Mouse (Mus musculus) spleen, postnatal 36 days (tissue): ENCODE measurements around the gene Fgf18.

Source experiments
- DNase-seq, 2 experiments: peaks; one replicate each; pipeline ENCODE4 v3.0.0; 2022; ENCODE audit warnings: low spot score in 2 of 2, mixed read lengths in 1 of 2

Gene Fgf18

DNA sequence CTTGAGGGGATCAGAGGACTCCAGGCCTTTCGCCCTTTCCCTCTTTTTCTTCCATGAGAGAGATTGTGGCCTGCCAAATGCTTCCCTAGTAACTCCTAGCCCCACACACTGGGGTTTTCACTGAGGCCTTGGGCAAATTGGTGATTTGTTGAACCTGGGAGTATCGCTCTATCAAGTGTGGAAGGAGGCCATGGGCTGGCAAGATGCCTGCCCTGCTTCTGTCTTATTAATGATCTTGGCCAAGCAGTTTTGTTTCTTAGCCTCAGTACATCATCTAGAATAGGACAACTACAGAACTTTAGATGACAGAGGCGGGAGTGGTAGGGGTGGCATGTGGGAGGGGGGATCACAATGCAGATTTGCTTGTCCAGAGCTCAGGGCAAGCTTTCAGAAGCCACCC lies 31.4 kb downstream of the Fgf18 start:
- no peak for DNase-seq

DNA sequence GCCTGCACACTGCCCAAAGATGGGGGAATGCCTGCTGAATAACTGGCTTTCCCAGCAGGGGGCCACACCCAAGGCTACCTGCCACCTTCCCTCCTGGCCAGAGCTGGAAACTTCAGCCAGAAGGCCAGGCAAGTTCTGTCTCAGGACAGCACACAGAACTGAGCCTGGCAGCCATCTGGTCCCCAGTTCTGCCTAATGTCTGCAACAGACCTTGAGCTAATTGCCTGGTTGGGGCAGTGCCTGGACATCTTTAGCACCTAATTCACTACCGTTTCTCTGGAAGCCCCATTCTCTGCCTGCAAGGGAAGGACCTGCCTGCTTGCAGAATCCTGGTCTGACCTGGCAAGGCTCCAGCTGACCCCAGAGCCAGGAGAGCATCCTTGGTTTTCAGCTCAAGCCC lies 34.8 kb downstream of the Fgf18 start:
- DNase-seq, result no peak

- no peak for DNase-seq
Measured at GRCm38 (mm10) chr11:33110111-33110510, 37.1 kb downstream of the Fgf18 start.

GRCm38 (mm10) chr11:33107540-33107939 lies 39.7 kb downstream of the Fgf18 start:
- DNase-seq, result no peak

DNA sequence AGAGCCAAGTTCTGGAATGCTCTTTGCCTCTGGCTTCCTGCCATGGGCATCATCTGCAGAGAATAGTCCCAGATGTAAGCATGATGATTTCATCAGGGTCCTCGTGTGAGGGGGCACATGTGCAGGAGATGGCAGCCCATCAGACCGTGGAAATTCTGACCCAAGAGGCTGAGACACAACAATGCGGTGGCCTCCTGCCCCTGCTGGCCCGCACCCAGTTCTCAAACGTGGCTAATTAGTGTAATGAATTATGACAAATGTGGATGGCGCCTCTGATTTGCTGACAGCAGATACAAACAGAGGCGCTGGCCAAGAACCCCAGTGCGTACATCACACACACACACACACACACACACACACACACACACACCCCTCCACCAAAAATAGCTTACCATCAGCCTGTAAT lies 42.3 kb downstream of the Fgf18 start:
- DNase-seq, result no peak

- no peak for DNase-seq
Measured at GRCm38 (mm10) chr11:33103291-33103943, 43.8 kb downstream of the Fgf18 start.

GRCm38 (mm10) chr11:33100027-33100507 lies 47.1 kb downstream of the Fgf18 start:
- no peak for DNase-seq

DNA sequence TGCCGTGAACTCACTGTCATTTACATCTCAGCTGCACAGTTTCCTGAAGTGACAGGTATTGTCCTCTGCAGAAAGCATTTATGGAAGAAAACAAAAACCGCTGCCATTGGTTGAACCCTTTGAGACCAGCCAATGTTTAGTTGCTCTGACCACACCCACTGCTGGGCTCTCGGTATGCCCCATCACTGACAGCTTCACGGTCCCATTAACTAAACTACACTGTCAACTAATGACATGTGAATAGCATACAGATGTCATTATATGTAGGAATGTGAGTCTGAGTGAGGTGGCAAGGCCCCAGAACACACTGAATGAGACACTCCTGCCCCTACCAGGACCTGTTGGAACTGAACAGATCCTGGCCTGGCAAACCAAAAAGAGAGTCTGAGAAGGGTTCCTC lies 47.8 kb downstream of the Fgf18 start:
- DNase-seq, result no peak

GRCm38 (mm10) chr11:33098446-33098845 lies 48.8 kb downstream of the Fgf18 start:
- no peak for DNase-seq

- DNase-seq, result peak in 1 of 2 experiments; percentile 5
Measured at GRCm38 (mm10) chr11:33097855-33098254, 49.3 kb downstream of the Fgf18 start.

- no peak for DNase-seq
Measured at GRCm38 (mm10) chr11:33089856-33090255, 57.3 kb downstream of the Fgf18 start.

DNA sequence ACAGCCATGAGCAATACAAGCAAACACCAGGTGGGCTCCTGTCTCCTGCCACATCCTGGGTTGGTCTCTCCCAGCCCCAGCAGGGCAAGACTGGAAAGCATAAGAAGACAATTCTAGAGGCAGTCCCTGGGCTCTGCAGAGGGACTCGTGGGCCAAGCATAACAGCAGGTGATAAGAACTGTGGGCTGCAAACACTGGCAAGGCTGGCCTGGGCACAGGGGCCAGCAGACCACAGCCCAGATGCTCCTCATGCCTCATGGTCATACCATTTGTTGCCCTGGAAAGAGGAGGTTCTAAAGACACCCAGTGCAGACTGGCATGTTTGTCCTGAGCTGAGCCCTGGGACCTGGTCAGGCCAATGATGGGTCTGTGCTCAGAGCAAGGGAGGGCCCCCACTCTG lies 59.0 kb downstream of the Fgf18 start:
- DNase-seq, result no peak

DNA sequence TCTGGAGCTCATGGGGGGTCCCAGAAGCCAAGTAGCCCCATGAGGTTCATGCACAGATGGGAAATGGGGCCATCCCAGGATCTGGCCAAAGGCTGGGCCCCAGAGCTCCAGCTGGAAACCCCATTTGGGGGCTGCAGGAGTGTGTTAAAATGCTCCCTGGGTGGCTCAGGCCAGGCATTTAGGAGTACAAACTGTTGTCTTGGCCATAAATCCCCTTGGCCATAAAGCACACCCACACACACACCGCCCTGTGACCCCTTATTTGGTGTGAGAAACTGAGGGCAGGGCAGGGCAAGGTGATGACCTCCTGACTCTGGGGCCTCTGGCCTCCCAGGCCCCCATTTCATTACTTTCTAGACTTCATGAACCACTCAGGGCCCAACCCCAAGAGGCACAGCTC lies 61.2 kb downstream of the Fgf18 start:
- no peak for DNase-seq

DNA sequence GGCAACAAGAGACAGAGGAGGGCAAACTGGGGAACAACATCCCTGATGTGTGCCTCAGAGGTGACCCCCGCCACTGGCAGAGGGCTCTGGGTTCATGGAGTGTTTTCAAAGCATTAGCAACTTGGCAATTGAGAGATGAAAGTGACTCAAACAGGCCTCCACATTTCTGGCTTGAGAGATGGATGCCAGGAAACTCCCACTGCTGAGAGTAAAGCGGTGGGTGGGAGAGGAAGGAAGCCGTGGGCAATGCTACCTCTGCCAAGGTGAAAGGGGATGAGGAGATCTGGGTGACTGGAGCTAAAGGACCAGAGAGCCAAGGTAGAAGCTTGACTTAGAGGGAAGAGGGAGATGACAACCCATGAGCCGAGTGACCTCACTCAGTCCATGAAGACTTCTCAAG lies 61.7 kb downstream of the Fgf18 start:
- no peak for DNase-seq

DNA sequence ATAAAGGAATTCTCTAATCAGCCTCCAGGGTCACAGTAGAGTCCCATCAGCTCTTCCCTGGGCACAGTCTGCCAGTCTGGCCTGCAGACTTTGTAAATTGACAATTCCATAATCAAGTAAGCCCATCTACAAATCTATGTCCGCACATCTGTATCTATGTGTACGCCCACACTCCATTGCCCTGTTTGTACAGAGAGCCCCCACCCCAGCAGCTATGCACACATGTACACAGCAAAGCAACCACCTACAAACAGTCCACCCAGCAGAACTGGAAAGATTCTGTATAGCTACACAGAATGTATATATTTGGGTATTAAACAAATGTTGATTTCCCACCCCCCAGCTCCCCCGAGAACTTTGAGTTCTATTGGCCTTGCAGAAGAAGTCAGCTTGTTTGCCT lies 62.1 kb downstream of the Fgf18 start:
- DNase-seq, result no peak

- DNase-seq, result no peak
Measured at GRCm38 (mm10) chr11:33084041-33084440, 63.2 kb downstream of the Fgf18 start.

- DNase-seq, result no peak
Measured at GRCm38 (mm10) chr11:33081175-33081574, 66.0 kb downstream of the Fgf18 start.

DNA sequence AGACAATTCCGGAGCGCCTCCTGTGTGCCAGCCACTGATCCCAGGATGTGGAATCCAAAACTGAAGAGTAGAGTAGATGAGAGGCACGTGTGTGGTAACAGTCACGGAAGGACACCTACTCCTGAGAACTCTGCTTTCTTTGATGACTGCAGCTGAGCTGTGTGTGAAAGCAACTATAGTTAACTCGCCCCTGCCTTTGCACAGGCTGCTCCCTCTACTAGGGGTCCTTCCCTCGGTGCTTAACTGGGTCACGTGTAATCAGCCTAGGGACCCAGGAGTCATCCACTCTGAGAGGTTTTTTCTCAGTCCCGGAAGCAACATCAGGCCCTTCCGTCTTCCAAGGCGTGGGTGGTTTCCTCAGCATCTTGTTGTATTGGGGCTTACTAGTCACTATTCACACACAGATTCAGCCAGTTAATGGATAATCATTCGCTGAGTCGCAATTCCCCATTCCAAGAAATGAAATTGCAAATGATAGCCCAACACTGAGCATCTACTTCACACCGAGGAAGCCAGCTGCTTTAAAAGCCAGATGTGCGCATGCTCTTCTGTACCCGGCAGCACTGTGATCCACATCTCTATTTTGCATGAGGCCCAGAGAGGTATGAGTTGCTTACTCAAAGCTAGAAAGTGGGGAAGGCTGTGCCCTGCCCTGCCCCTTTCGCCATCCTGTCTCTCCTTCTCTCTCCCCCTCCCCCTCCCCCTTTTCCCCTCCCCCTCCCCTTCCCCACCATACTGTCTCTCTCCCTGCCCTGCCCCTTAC lies 67.0 kb downstream of the Fgf18 start:
- no peak for DNase-seq

- DNase-seq, result no peak
Measured at GRCm38 (mm10) chr11:33079424-33079823, 67.8 kb downstream of the Fgf18 start.

DNA sequence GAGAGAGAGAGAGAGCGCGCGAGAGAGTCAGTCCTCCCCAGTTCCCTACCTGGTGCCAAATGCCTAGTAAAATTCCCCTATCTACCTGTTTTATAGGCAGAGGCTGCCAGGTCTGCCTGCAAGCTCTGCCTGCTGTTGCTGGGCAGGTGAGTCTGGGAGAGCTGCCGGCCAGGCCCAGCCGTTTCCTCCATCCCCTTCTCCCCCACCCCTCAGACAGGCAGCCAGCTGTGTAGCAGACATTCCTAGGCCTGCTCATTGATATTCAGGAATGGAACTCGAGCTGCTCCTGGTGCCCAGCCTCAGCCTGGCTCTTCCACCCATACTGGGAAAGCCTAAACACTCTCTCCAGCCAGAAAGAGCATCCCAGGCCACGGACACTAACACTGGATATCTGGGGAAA lies 69.2 kb downstream of the Fgf18 start:
- DNase-seq, result no peak

- no peak for DNase-seq
Measured at GRCm38 (mm10) chr11:33075293-33075692, 71.9 kb downstream of the Fgf18 start.

DNA sequence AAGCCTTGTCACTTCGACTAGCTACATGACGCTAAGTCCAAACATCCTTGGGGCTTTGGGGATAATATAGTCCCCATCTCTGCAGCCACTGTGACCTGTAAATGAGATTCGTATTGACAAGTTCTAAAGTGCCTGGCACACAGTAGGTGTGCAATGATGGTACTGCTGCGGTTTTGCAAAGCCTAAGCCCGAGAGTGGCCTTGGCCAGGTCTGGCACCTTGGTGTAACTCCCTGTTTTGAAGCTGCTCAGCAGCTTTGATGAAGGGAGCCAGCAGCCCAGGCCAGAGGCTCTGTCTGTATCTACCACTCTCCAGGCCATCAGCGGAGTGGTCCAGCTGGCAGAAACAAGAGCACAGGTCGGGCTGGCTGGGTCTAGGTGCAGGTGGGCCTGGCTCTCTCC lies 72.7 kb downstream of the Fgf18 start:
- no peak for DNase-seq

- no peak for DNase-seq
Measured at GRCm38 (mm10) chr11:33071358-33071922, 75.8 kb downstream of the Fgf18 start.
